Mouse (Mus musculus): ENCODE results near the gene Iqce.

The Iqce gene

GRCm38 (mm10) chr5:140661427-140661826, 40.8 kb downstream of the Iqce start:
- no peak for DNase-seq

GRCm38 (mm10) chr5:140660398-140660797, 41.8 kb downstream of the Iqce start:
- no peak for DNase-seq

- DNase-seq, result peak; percentile 88
Measured at GRCm38 (mm10) chr5:140659607-140660272, 42.4 kb downstream of the Iqce start.

DNA sequence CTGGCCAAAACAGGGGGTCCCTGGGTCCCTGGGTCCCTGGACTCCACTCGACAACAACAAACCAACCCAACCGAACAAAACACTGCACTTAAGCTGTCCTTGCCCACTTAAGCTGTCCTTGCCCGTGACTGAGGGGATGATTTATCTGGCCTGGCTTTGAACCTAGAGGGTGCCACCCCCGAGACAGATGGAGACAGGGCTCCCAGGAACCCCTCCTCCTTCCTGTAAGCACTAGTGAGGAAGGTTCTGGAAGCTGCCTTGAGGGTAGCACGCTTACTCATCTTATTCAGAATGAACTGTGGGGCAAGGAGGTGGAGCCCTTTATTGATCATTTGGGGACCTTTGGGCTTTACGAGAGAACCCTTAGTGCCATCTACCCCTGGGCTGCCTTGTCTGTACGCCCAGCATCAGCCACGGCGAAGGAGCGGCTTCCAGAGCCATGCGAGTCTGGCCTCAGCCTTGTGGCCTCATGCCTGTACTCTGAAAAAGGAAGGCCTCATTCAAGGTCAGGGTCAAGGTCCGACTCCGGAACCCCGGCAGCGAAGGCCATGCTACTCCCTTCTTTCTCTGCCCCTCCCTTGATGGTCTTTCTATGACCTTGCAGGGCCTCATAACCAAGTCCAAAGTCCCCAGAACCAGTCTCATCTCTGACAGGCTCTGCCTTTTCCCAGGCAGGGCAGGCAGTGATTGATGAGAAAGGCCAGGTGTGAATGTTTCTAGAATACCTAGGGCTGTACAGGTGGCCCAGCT, 47.9 kb downstream of the Iqce start:
- no peak for DNase-seq

DNA sequence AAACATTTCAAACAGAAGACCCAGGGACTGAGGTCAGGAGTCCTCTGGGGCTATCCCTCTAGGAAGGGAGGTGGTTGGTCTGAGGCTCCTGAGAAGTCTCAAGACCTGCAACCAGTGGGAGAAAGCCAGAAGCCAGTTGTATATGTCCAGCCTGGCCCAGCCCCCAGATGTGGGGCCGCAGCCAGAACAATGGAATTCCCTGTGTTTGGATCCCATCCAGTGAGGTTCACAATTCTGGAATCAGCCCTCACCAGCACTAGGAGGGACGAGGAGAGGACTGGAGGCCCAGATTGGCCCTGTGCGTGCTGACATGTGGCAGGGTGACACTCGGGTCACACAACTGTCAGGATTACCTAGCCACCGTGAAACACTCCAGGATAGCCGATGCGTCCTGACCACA, 49.6 kb downstream of the Iqce start:
- DNase-seq, result no peak

- no peak for DNase-seq
Measured at GRCm38 (mm10) chr5:140651231-140651630, 50.9 kb downstream of the Iqce start.

DNA sequence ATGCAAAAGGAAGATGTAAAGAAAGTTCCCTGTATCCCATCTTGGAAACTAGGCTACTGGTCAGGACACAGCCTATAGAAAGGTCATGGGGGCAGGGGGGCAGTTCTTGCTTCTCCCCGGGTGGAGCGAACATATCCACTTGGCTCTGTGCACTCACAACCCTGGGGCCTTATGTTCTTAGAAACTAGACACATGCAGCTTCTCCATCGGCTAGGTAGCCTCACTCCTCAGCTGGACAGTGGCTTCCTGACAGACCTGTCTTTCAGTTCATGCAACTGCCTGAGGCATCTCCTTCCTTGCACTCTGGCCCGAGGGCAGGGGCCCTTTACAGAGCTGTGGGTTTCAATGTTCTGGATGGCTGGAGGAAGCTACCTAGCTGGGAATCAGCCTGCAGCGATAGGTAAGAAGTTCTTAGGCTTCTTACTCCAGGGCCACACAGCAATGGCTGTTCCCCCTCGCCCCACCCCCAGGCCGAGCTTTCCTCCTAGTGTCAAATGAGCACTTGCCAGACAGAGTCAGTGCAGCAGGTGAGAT, 52.2 kb downstream of the Iqce start:
- DNase-seq, result no peak

DNA sequence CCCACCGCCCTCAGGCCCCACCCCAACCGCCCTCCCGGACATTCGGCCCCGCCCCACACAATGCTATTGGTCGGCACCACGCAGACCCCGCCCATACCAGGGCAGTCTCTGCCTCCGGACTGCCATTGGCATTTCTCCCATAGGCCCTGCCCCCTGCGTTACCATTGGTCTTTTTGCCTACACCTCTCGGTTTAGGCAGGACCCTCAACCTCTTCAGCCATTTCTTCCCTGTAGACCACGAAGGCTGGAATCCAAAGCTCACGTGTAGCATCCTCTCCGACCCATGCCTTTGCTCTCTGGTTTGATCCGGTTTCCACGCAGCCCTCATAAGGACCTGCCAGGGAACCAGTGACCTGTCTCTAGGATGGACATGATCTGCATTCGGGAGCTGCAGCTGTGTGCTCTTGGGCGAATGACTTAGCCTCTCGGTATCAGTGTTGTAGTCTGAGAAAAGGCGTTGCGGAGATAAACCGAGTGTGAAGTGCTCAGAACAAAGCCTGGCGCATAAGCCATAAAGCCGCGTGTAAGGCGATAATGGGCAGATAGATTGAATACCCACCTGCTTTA, 53.0 kb downstream of the Iqce start:
- DNase-seq, result peak; percentile 97

DNA sequence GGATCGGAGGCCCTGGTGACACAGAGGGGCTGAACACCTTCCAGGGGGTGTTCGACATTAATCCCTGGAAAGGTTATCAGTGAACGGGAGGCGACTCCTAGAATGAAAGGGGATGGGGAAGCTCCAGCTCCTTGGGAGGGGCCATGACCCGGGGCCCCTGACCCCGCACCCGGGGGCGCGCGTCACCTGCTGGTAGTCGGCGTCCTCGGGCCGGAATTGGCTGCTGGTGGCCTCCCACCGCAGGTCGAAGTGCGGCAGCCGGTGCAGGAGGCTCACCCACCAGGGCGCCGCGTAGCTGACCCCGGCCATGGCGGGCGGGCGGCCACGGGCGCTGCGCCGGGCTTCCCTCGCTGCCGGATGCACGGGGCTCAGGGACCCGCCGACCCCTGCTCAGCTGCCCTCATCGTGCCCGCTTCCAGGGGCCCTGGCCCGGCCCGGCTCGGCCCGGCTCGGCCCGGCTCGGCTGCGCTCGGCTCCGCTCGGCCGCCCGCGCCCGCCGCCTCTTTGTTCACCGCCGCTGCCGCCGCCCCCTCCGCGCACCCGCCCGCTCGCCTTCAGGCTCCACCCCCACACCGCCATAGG, 53.6 kb downstream of the Iqce start, which contains the start of gene Ttyh3:
TSS of gene Ttyh3 (minus strand) at position 513 of the 582 bp plus-strand sequence.
- no peak for DNase-seq

- peak; percentile 56 for DNase-seq
Measured at GRCm38 (mm10) chr5:140647821-140648518, 54.2 kb downstream of the Iqce start.

- peak; percentile 61 for DNase-seq
Measured at GRCm38 (mm10) chr5:140647031-140647760, 55.0 kb downstream of the Iqce start.

GRCm38 (mm10) chr5:140646171-140646570, 56.0 kb downstream of the Iqce start:
- no peak for DNase-seq

GRCm38 (mm10) chr5:140645454-140645853, 56.7 kb downstream of the Iqce start:
- DNase-seq, result no peak

DNA sequence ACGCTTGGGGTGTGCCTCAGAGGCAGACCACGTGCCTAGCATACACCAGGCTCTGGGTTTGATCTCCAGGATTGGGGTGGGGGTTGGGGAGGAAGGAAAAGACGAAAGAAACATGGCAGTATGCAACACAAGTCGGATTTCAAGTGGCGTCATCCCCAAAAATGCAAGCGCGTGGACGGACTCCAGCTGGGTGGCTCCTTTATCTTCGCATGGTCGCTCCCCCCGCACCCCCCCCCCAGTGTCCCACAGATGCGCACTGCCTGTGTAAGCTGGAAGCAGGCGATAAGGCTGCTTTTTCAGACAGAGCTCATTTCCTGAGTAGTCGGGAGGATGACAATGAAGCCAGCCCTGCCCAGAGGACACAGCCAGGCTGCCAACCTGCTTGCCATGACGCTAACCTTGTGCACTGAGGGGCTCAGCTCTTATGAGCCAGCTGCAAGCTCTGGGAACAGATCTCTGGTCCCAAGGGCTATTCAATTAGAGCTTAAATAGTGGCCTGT, 57.4 kb downstream of the Iqce start:
- DNase-seq, result no peak

GRCm38 (mm10) chr5:140644263-140644662, 57.9 kb downstream of the Iqce start:
- DNase-seq, result no peak

DNA sequence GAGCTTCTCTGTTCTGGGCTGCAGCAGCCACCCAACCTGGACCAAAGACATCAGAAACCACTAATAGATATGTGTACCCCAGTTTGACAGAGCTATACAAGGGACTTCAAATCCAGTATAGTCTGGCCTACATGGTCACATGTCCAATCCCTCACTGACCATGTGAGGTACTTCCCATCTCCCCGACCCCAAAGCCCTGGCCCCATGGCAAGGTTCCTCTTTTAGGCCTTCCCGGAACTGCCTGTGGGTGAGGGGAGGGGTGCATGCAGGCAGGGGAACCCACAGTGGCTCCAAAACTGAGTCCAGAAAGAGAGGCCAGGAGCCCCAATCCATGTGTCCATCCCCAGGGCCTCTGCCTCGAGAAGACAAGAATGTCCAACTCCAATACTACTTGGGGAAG, 60.1 kb downstream of the Iqce start:
- peak; percentile 83 for DNase-seq

- DNase-seq, result no peak
Measured at GRCm38 (mm10) chr5:140641254-140641928, 60.8 kb downstream of the Iqce start.

DNA sequence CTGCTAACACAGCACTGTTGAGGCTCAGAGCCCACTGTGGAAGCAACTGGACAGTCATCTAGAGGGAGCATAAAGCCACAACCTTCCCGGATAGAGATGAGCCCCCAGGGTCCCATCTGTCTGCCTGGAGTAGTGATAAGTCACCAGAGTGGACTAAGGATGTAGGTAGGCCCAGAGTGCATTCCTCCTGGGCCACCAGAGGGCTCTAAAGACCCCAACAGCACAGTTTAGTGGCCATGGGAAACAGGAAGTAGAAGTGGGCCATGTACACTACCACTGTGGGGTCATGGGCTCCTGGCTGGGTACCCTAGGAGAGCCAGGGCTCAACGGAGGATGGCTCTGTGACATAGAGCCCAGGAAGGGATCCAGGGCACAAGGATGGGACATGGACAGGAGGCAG, 61.4 kb downstream of the Iqce start:
- DNase-seq, result no peak

DNA sequence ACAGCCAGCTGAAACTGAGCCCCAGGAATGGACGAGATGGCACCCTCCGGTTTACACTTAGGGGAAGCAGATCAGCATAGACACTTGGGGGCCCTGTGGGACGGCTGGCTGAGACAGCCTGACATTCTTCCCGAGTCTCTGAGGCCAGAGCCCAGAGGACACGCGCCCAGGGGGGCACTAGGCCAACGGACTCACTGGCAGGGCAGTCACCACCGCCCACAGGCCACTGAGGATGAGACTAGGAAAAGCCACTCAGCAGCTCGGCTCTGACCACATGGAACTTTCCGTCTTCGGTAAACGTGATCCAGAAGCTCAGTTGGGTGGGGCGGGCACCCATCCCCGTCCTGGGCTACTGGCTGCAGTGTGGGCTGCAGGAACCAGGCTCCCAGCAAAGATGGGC, 62.3 kb downstream of the Iqce start:
- DNase-seq, result no peak

- no peak for DNase-seq
Measured at GRCm38 (mm10) chr5:140639312-140639711, 62.9 kb downstream of the Iqce start.

DNA sequence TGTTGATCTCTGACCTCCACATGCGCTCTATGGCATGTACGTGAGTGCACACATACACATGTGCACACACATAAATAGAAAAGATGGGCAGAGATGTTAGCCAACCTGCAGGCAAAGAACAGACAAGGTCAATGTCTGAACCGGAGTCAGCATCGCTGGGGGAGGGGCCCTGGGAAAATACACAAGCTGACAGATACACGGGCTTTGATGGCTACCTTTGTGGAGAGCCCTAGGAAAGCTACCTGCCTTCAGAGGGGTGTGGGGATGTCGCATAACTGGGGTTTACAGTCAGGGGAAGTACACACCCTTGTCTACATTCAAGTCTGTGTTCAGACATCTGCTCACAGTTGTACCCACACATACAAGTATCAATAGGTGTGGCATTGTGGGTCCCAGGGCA, 63.7 kb downstream of the Iqce start:
- DNase-seq, result no peak

All from layer of hippocampus, adult 9-11 months (tissue).